Mouse (Mus musculus): Measurements from ENCODE around the gene Tns2. TPM values are rescaled to one million over a fixed set of nuclear protein-coding genes. Genes with fewer than 3 reads are reported as not detected.

Tns2 gene
- 7.4 and 9.4 TPM in 2 replicates for polyA plus RNA-seq (2015; fragmentation: Nextera tagmentation; extraction: Ambion mirVana)

GRCm38 (mm10) chr15:102100161-102100981, at the start of gene Tns2:
Gene Tns2 (plus strand): TSS chr15:102100413.
- Histone ChIP-seq H3K9me3 (replicated peaks; ENCODE audit: control insufficient read depth, low read length, poor library complexity, severe bottlenecking) (no peaks in the 10 kb centered on the region), H3K27me3 (ENCODE audit: control insufficient read depth, insufficient read depth, low read depth, low read length) (peaks cover 9% of the 10 kb centered on the region), H3K27ac (ENCODE audit: low read length) (peak within 1 kb of the TSS; percentile 41), H3K4me1 (ENCODE audit: control insufficient read depth, insufficient read depth, low read length) (peaks cover 8% of the 10 kb centered on the region; the same call in 1 of the 2 replicates), H3K36me3 (ENCODE audit: control insufficient read depth, insufficient read depth, low read length) (peaks cover 12% of the 10 kb centered on the region), H3K9ac (ENCODE audit: low read depth, low read length) (peak within 1 kb of the TSS; percentile 68), H3K4me3 (ENCODE audit: low read depth, low read length) (peak within 1 kb of the TSS; percentile 56), H3K4me2 (ENCODE audit: low read length) (peak within 1 kb of the TSS; percentile 90)
- ATAC-seq = peak; percentile 43
- under 1% methylated on average over 43 of the region's 82 CpGs for WGBS

- Histone ChIP-seq H3K4me1 (ENCODE audit: control insufficient read depth, insufficient read depth, low read length) (peaks cover 5% of the 10 kb centered on the region), H3K4me3 (ENCODE audit: low read depth, low read length) (peak overlapping the region; percentile 48), H3K27me3 (ENCODE audit: control insufficient read depth, insufficient read depth, low read depth, low read length) (no peaks in the 10 kb centered on the region), H3K27ac (ENCODE audit: low read length) (peak overlapping the region; percentile 75), H3K4me2 (ENCODE audit: low read length) (peak overlapping the region; percentile 58), H3K9ac (ENCODE audit: low read depth, low read length) (peak overlapping the region; percentile 71), H3K36me3 (ENCODE audit: control insufficient read depth, insufficient read depth, low read length) (no peaks in the 10 kb centered on the region), H3K9me3 (replicated peaks; ENCODE audit: control insufficient read depth, low read length, poor library complexity, severe bottlenecking) (no peaks in the 10 kb centered on the region)
- ATAC-seq = peak; percentile 80
- under 1% methylated on average over 23 of the region's 33 CpGs for WGBS
Observed at GRCm38 (mm10) chr15:102051920-102052683, 48.1 kb upstream of the Tns2 start.

GRCm38 (mm10) chr15:102056495-102057174, 43.6 kb upstream of the Tns2 start:
- no peak overlapping the region for H3K9ac ChIP-seq (ENCODE audit: low read depth, low read length)
- H3K27me3 ChIP-seq (ENCODE audit: control insufficient read depth, insufficient read depth, low read depth, low read length) = no peaks in the 10 kb centered on the region

GRCm38 (mm10) chr15:102065661-102066325, 34.4 kb upstream of the Tns2 start:
- Histone ChIP-seq H3K4me1 (ENCODE audit: control insufficient read depth, insufficient read depth, low read length) (no peaks in the 10 kb centered on the region), H3K4me2 (ENCODE audit: low read length) (no peak overlapping the region), H3K27me3 (ENCODE audit: control insufficient read depth, insufficient read depth, low read depth, low read length) (peaks cover 18% of the 10 kb centered on the region), H3K36me3 (ENCODE audit: control insufficient read depth, insufficient read depth, low read length) (no peaks in the 10 kb centered on the region), H3K27ac (ENCODE audit: low read length) (no peak overlapping the region), H3K9ac (ENCODE audit: low read depth, low read length) (no peak overlapping the region), H3K9me3 (replicated peaks; ENCODE audit: control insufficient read depth, low read length, poor library complexity, severe bottlenecking) (no peaks in the 10 kb centered on the region), H3K4me3 (ENCODE audit: low read depth, low read length) (no peak overlapping the region)
- 4% methylated on average over 20 of the region's 20 CpGs for WGBS
- peak; percentile 90 for ATAC-seq

More at GRCm38 (mm10) chr15:102056495-102057174, 43.6 kb upstream of the Tns2 start:
- no peak for ATAC-seq
- Histone ChIP-seq H3K4me3 (ENCODE audit: low read depth, low read length) (no peak overlapping the region), H3K27ac (ENCODE audit: low read length) (no peak overlapping the region), H3K36me3 (ENCODE audit: control insufficient read depth, insufficient read depth, low read length) (no peaks in the 10 kb centered on the region), H3K4me1 (ENCODE audit: control insufficient read depth, insufficient read depth, low read length) (no peaks in the 10 kb centered on the region; the same call in 1 of the 2 replicates), H3K4me2 (ENCODE audit: low read length) (no peak overlapping the region), H3K9me3 (replicated peaks; ENCODE audit: control insufficient read depth, low read length, poor library complexity, severe bottlenecking) (no peaks in the 10 kb centered on the region)
- 93% methylated on average over 15 of the region's 15 CpGs for WGBS

GRCm38 (mm10) chr15:102070476-102071467, 29.4 kb upstream of the Tns2 start:
- H3K36me3 ChIP-seq (ENCODE audit: control insufficient read depth, insufficient read depth, low read length) = no peaks in the 10 kb centered on the region
- H3K9me3 ChIP-seq (replicated peaks; ENCODE audit: control insufficient read depth, low read length, poor library complexity, severe bottlenecking) = no peaks in the 10 kb centered on the region
- peaks cover 15% of the 10 kb centered on the region for H3K4me1 ChIP-seq (ENCODE audit: control insufficient read depth, insufficient read depth, low read length)
- 75% methylated on average over 13 of the region's 13 CpGs for WGBS
- no peak overlapping the region for H3K27ac ChIP-seq (ENCODE audit: low read length)
- no peak for ATAC-seq
- H3K27me3 ChIP-seq (ENCODE audit: control insufficient read depth, insufficient read depth, low read depth, low read length) = peaks cover 18% of the 10 kb centered on the region
- no peak overlapping the region for H3K4me2 ChIP-seq (ENCODE audit: low read length)
- H3K4me3 ChIP-seq (ENCODE audit: low read depth, low read length) = no peak overlapping the region
- H3K9ac ChIP-seq (ENCODE audit: low read depth, low read length) = no peak overlapping the region

- Histone ChIP-seq H3K27ac (ENCODE audit: low read length) (peak overlapping the region; percentile 95), H3K27me3 (ENCODE audit: control insufficient read depth, insufficient read depth, low read depth, low read length) (no peaks in the 10 kb centered on the region; the same call in 1 of the 2 replicates), H3K9ac (ENCODE audit: low read depth, low read length) (peak overlapping the region; percentile 40; the same call in 1 of the 2 replicates), H3K4me3 (ENCODE audit: low read depth, low read length) (peak overlapping the region; percentile 93), H3K36me3 (ENCODE audit: control insufficient read depth, insufficient read depth, low read length) (no peaks in the 10 kb centered on the region), H3K4me1 (ENCODE audit: control insufficient read depth, insufficient read depth, low read length) (peaks cover 21% of the 10 kb centered on the region), H3K4me2 (ENCODE audit: low read length) (peak overlapping the region; percentile 55), H3K9me3 (replicated peaks; ENCODE audit: control insufficient read depth, low read length, poor library complexity, severe bottlenecking) (no peaks in the 10 kb centered on the region)
- peak; percentile 49 for ATAC-seq
- WGBS = 17% methylated on average over 6 of the region's 6 CpGs
Observed at GRCm38 (mm10) chr15:102072963-102073558, 27.2 kb upstream of the Tns2 start.

GRCm38 (mm10) chr15:102073559-102074069, 26.6 kb upstream of the Tns2 start, which contains the start of gene Eif4b:
Gene Eif4b (plus strand): TSS chr15:102073773.
- under 1% methylated on average over 47 of the region's 58 CpGs for WGBS
- Histone ChIP-seq H3K4me2 (ENCODE audit: low read length) (peak within 1 kb of the TSS; percentile 78), H3K9me3 (replicated peaks; ENCODE audit: control insufficient read depth, low read length, poor library complexity, severe bottlenecking) (no peaks in the 10 kb centered on the region)

More at GRCm38 (mm10) chr15:102073559-102074069, 26.6 kb upstream of the Tns2 start, which contains the start of gene Eif4b:
- H3K27me3 ChIP-seq (ENCODE audit: control insufficient read depth, insufficient read depth, low read depth, low read length) = no peaks in the 10 kb centered on the region; the same call in 1 of the 2 replicates
- no peaks in the 10 kb centered on the region for H3K36me3 ChIP-seq (ENCODE audit: control insufficient read depth, insufficient read depth, low read length)
- peak; percentile 94 for ATAC-seq
- peak within 1 kb of the TSS; percentile 95 for H3K27ac ChIP-seq (ENCODE audit: low read length)
- H3K4me1 ChIP-seq (ENCODE audit: control insufficient read depth, insufficient read depth, low read length) = peaks cover 21% of the 10 kb centered on the region
- H3K4me3 ChIP-seq (ENCODE audit: low read depth, low read length) = peak within 1 kb of the TSS; percentile 93
- peak within 1 kb of the TSS; percentile 95 for H3K9ac ChIP-seq (ENCODE audit: low read depth, low read length)
